Mouse (Mus musculus) MEL (cell line): ENCODE results near the gene Mbip. TPM values are rescaled to one million over a fixed set of nuclear protein-coding genes. Genes with fewer than 3 reads are reported as not detected.

Experiments
- DNase-seq: peaks from one replicate; pipeline ENCODE4 v3.0.0; 2011; ENCODE audit warnings: low read depth, low spot score
- H3K27ac ChIP-seq: 2 replicates; pipeline ENCODE4 v1.5.1; 2012; ENCODE audit warnings: low read depth, mild to moderate bottlenecking, control low read depth, low read length, moderate library complexity; ENCODE audit not compliant: control insufficient read depth
- H3K27me3 ChIP-seq, 2 experiments: fragments of 150-350 bp in 1 of 2; sonication (generic) in 1 of 2; 2 replicates each; pipeline ENCODE4 v1.6.1; 2012; ENCODE audit warnings: low read length in 2 of 2, mild to moderate bottlenecking in 2 of 2, improper control_type of control experiment in 1 of 2, moderate library complexity in 1 of 2; ENCODE audit not compliant: insufficient read depth in 2 of 2, control insufficient read depth in 1 of 2
- H3K36me3 ChIP-seq, 2 experiments: 2 replicates each; pipeline ENCODE4 v1.6.1; 2012 to 2014; ENCODE audit warnings: low read length in 2 of 2, improper control_type of control experiment in 1 of 2, inconsistent platforms in 1 of 2, mild to moderate bottlenecking in 1 of 2; ENCODE audit not compliant: insufficient read depth in 2 of 2, control insufficient read depth in 1 of 2
- H3K4me1 ChIP-seq, 2 experiments: fragments of 150-350 bp in 1 of 2; sonication (generic) in 1 of 2; 2 replicates each; pipeline ENCODE4 v1.6.1; 2012; ENCODE audit warnings: low read length in 2 of 2, improper control_type of control experiment in 1 of 2, mild to moderate bottlenecking in 1 of 2; ENCODE audit not compliant: insufficient read depth in 2 of 2, control insufficient read depth in 1 of 2
- H3K4me3 ChIP-seq, 2 experiments: fragments of 150-350 bp in 1 of 2; sonication (generic) in 1 of 2; 2 replicates each; pipeline ENCODE4 v1.5.1; 2012; ENCODE audit warnings: low read depth in 2 of 2, low read length in 2 of 2, mild to moderate bottlenecking in 2 of 2, moderate library complexity in 2 of 2, control low read depth in 1 of 2, improper control_type of control experiment in 1 of 2; ENCODE audit not compliant: control insufficient read depth in 1 of 2, insufficient read depth in 1 of 2
- H3K79me2 ChIP-seq: 2 replicates; pipeline ENCODE4 v1.6.1; 2012; ENCODE audit warnings: mild to moderate bottlenecking, low read length, moderate library complexity; ENCODE audit not compliant: control insufficient read depth, poor library complexity, insufficient read depth
- H3K9ac ChIP-seq: 2 replicates; pipeline ENCODE4 v1.6.1; 2012; ENCODE audit warnings: low read depth, mild to moderate bottlenecking, control low read depth, low read length, moderate library complexity; ENCODE audit not compliant: control insufficient read depth, poor library complexity, severe bottlenecking
- H3K9me3 ChIP-seq: fragments of 150-350 bp; sonication (generic); replicated peaks from 2 replicates; pipeline ENCODE4 v1.6.1; 2012; ENCODE audit warnings: mild to moderate bottlenecking, low read length, improper control_type of control experiment, moderate library complexity; ENCODE audit not compliant: insufficient read depth
- BHLHE40 ChIP-seq: IDR thresholded peaks from 2 replicates; pipeline ENCODE4 v1.6.1; 2012; ENCODE audit warnings: low read depth, mild to moderate bottlenecking, inconsistent platforms, low read length, improper control_type of control experiment, borderline replicate concordance
- CHD2 ChIP-seq: IDR thresholded peaks from 2 replicates; pipeline ENCODE4 v1.6.1; 2011; ENCODE audit warnings: low read length, improper control_type of control experiment
- E2F4 ChIP-seq: IDR thresholded peaks from 2 replicates; pipeline ENCODE4 v1.6.1; 2011; ENCODE audit warnings: low read depth, low read length, improper control_type of control experiment, borderline replicate concordance
- ELF1 ChIP-seq: IDR thresholded peaks from 2 replicates; pipeline ENCODE4 v1.6.1; 2014; ENCODE audit warnings: low read depth, mild to moderate bottlenecking, inconsistent platforms, low read length, improper control_type of control experiment, moderate library complexity
- GABPA ChIP-seq: IDR thresholded peaks from 2 replicates; pipeline ENCODE4 v1.6.1; 2012; ENCODE audit warnings: low read depth, mild to moderate bottlenecking, inconsistent platforms, low read length, improper control_type of control experiment, moderate library complexity
- GATA1 ChIP-seq: IDR thresholded peaks from 2 replicates; pipeline ENCODE4 v1.6.1; 2011; ENCODE audit warnings: low read depth, low read length, improper control_type of control experiment
- JUND ChIP-seq: IDR thresholded peaks from 2 replicates; pipeline ENCODE4 v1.6.1; 2011; ENCODE audit warnings: low read depth, mild to moderate bottlenecking, improper control_type of control experiment, low read length
- MAZ ChIP-seq: IDR thresholded peaks from 2 replicates; pipeline ENCODE4 v1.6.1; 2012; ENCODE audit warnings: low read depth, mild to moderate bottlenecking, inconsistent platforms, low read length, improper control_type of control experiment
- MXI1 ChIP-seq: IDR thresholded peaks from 2 replicates; pipeline ENCODE4 v1.6.1; 2011; ENCODE audit warnings: mild to moderate bottlenecking, low read depth, low read length, improper control_type of control experiment
- MYC ChIP-seq: IDR thresholded peaks from 2 replicates; pipeline ENCODE4 v1.6.1; 2011; ENCODE audit warnings: low read depth, mild to moderate bottlenecking, low read length, improper control_type of control experiment, moderate library complexity
- NELFE ChIP-seq: IDR thresholded peaks from 2 replicates; pipeline ENCODE4 v1.6.1; 2011; ENCODE audit warnings: low read depth, low read length, improper control_type of control experiment
- NRF1 ChIP-seq: IDR thresholded peaks from 2 replicates; pipeline ENCODE4 v1.6.1; 2014; ENCODE audit warnings: low read depth, mild to moderate bottlenecking, inconsistent platforms, low read length, improper control_type of control experiment, moderate library complexity; ENCODE audit not compliant: poor library complexity, insufficient read depth, severe bottlenecking
- POLR2A ChIP-seq, 2 experiments: IDR thresholded peaks; 2 replicates each; pipeline ENCODE4 v1.6.1; 2011 to 2012; ENCODE audit warnings: low read length in 2 of 2, mild to moderate bottlenecking in 2 of 2, control low read depth in 1 of 2, improper control_type of control experiment in 1 of 2, low read depth in 1 of 2, moderate library complexity in 1 of 2; ENCODE audit not compliant: control insufficient read depth in 1 of 2, insufficient read depth in 1 of 2, poor library complexity in 1 of 2
- POLR2AphosphoS2 ChIP-seq: IDR thresholded peaks from 2 replicates; pipeline ENCODE4 v1.6.1; 2011; ENCODE audit warnings: low read length, improper control_type of control experiment
- POLR2AphosphoS5 ChIP-seq: IDR thresholded peaks from 2 replicates; pipeline ENCODE4 v1.6.1; 2012; ENCODE audit warnings: low read depth, borderline replicate concordance, mild to moderate bottlenecking, inconsistent platforms, low read length, moderate library complexity, mixed read lengths
- SIN3A ChIP-seq: IDR thresholded peaks from 2 replicates; pipeline ENCODE4 v1.6.1; 2012; ENCODE audit warnings: low read length, improper control_type of control experiment, inconsistent platforms
- SMC3 ChIP-seq: IDR thresholded peaks from 2 replicates; pipeline ENCODE4 v1.6.1; 2011; ENCODE audit warnings: low read depth, low read length, improper control_type of control experiment
- TAL1 ChIP-seq: IDR thresholded peaks from 2 replicates; pipeline ENCODE4 v1.6.1; 2012; ENCODE audit warnings: mild to moderate bottlenecking, inconsistent platforms, low read length, moderate library complexity, mixed read lengths
- UBTF ChIP-seq: IDR thresholded peaks from 2 replicates; pipeline ENCODE4 v1.6.1; 2012; ENCODE audit warnings: low read depth, mild to moderate bottlenecking, inconsistent platforms, low read length, improper control_type of control experiment, moderate library complexity, borderline replicate concordance; ENCODE audit not compliant: insufficient read depth
- ZNF384 ChIP-seq: IDR thresholded peaks from 2 replicates; pipeline ENCODE4 v1.6.1; 2012; ENCODE audit warnings: low read depth, mild to moderate bottlenecking, inconsistent platforms, low read length, improper control_type of control experiment
- polyA plus RNA-seq, 2 experiments: library from polyadenylated mRNA; stranded (reverse) in 1 of 2; unstranded in 1 of 2; fragments of >175 nt in 1 of 2; fragments of >200 nt in 1 of 2; gene quantifications; 2 replicates each; pipeline versions ENCODE4 v1.2.1 to v1.2.4; 2012; ENCODE audit warnings: low replicate concordance in 2 of 2, low read depth in 1 of 2; ENCODE audit not compliant: insufficient read length in 2 of 2, insufficient read depth in 1 of 2, missing spikeins in 1 of 2
- total RNA-seq: library from RNA; depleted of rRNA; stranded (reverse); fragments of 300-350 nt; gene quantifications from 2 replicates; pipeline ENCODE4 v1.2.3, GENCODE M21; 2012

Gene Mbip
- total and polyA plus RNA-seq, 3 experiments: 10.7 to 17.9 TPM; not detected in 1

GRCm38 (mm10) chr12:56297921-56298830 lies 47.5 kb downstream of the Mbip start:
- DNase-seq: no peak
- Histone ChIP-seq H3K79me2 (no peaks in the 10 kb centered on the region), H3K4me1 (no peaks in the 10 kb centered on the region), H3K9me3 (no peaks in the 10 kb centered on the region), H3K27me3 (peaks cover 0 to 2% of the 10 kb centered on the region in 2 experiments; a peak in 2 of 4 replicates), H3K27ac (no peak overlapping the region), H3K36me3 (no peaks in the 10 kb centered on the region), H3K9ac (no peak overlapping the region), H3K4me3 (no peak overlapping the region)
- TF ChIP-seq BHLHE40: no peak
- no peak for TF ChIP-seq CHD2
- no peak for TF ChIP-seq SIN3A
- no peak for TF ChIP-seq ELF1
- TF ChIP-seq E2F4: no peak
- TF ChIP-seq UBTF: no peak
- TF ChIP-seq GABPA: no peak

- Histone ChIP-seq H3K36me3 (no peaks in the 10 kb centered on the region), H3K4me3 (no peak overlapping the region), H3K79me2 (no peaks in the 10 kb centered on the region), H3K4me1 (no peaks in the 10 kb centered on the region), H3K9me3 (no peaks in the 10 kb centered on the region), H3K27me3 (peaks cover 0 to 2% of the 10 kb centered on the region in 2 experiments; a peak in 2 of 4 replicates), H3K9ac (no peak overlapping the region), H3K27ac (no peak overlapping the region)
- DNase-seq: no peak
- no peak for TF ChIP-seq NRF1
- no peak for TF ChIP-seq MYC
- TF ChIP-seq SIN3A: no peak
- TF ChIP-seq POLR2AphosphoS5: no peak
- TF ChIP-seq SMC3: no peak
- TF ChIP-seq TAL1: no peak
- no peak for TF ChIP-seq POLR2A (IDR thresholded peaks at IDR 0.05; ENCODE audit: control insufficient read depth in 1 of 2, insufficient read depth in 1 of 2, low read depth in 1 of 2, low read length in 2 of 2, poor library complexity in 1 of 2)
- TF ChIP-seq ZNF384: no peak
- no peak for TF ChIP-seq NELFE
- TF ChIP-seq MXI1: no peak
- TF ChIP-seq MAZ: no peak
- TF ChIP-seq GATA1: no peak
- TF ChIP-seq POLR2AphosphoS2: no peak
- TF ChIP-seq JUND: no peak
- no peak for TF ChIP-seq ELF1
Measured at GRCm38 (mm10) chr12:56297099-56297498, 48.6 kb downstream of the Mbip start.
